Mouse (Mus musculus): ENCODE results near the gene Bank1.
A peak's percentile ranks its signal among the peaks of the same experiment; 100 is the strongest.

Gene Bank1

GRCm38 (mm10) chr3:136106452-136106851, 219.4 kb downstream of the Bank1 start:
- no peak for DNase-seq (ENCODE audit: low spot score in 2 of 2)

- DNase-seq (ENCODE audit: low spot score in 2 of 2): no peak
These were observed 222.5 kb downstream of the Bank1 start for GRCm38 (mm10) chr3:136103339-136103738.

DNA sequence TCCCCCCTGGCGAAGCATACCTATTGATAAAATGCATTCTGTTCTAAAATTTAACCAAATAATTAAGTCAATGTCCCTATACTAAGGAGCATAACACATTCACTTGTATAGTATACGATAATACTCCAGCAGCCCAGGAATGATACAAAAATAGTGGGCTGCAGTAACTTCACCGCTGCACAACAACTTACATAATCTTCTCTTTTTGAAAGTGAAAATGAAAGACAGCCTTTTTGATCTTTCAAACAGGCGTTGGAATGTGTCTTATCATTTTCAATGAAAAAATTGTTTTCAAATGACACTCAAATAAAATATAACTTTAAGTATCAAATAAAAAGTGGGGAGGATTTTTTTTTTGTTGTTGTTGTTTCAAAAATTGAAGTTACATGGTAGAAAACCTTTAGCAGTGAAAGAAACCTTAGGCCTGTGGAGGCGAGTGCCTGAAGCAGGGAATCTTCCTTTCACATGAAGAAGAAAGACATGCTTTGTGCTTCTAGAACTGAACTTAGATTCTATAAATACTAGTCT, 224.8 kb downstream of the Bank1 start:
- DNase-seq (ENCODE audit: low spot score in 2 of 2): no peak

GRCm38 (mm10) chr3:136100292-136100691, 225.6 kb downstream of the Bank1 start:
- peak in 1 of 2 experiments; percentile 23 for DNase-seq (ENCODE audit: low spot score in 2 of 2)

DNA sequence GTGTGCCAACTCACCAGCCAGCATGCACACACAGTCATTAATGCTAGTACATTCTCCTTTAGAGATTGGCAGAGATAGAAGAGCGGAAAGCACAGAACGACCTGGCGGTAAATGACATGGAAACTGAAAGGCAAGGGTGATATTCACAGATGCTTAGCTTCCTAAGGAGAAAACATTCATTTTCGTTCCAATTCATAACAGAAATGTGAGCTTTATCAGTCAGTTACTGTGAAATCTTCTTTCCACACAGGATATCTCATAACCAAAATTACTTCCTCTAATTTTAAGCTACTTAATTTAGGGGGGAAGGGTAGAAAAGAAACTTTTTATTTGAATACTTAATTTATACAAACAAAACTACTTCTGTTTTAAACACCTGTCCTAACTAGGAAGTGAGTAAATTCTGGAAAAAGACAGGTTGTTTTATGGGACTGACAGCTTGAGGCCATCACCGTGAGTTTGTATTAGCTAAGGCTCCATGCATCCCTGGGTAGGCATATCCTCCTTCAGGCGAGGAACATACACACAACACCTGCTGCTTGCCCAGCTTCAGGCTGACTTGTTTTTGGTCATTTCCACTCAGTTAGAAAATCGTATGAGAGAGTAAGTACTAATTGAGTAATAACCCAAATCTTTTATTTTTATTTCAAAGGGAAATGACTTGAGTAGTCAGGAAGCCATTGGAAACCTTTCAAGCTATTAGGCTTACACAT, 238.8 kb downstream of the Bank1 start:
- DNase-seq (ENCODE audit: low spot score in 2 of 2): no peak

DNA sequence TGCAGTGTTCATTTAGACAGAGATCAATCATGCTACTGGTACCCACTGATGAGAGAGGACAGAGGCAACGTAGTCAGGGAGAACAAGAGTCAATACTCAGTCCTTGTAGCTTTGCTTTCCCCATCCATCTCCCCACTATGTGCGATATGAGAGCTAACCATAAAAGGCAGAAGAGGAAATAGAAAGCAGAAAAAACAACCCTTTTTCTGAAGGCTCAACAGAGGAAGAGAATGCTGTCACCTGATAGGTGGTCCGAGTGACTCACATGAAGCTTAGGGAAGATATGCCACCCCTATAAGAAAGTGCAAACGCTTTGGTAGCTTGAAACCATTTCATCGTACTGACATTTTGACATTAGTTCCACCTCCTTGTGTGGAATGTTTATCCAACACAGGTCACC, 239.4 kb downstream of the Bank1 start:
- no peak for DNase-seq (ENCODE audit: low spot score in 2 of 2)

- no peak for DNase-seq (ENCODE audit: low spot score in 2 of 2)
These were observed 240.8 kb downstream of the Bank1 start for GRCm38 (mm10) chr3:136085077-136085476.

DNA sequence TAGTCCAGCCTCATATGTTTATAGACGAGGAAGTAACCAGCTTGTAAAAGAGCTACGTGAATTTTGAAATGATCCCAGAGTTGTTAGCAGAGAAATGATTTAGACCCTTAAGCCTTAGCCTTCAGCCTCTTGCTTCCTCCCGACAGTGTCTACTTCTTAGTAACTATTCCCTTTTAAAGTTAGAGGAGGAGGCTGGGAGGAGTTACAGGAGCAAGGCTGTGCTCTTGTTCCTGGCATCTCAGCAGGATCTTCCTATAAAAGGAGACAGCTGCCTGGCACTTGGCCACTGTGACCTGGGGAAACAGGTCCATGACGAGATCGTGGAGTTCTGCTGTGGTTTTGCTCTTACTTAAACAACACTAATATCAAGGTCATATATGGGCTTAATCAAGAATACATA, 241.8 kb downstream of the Bank1 start:
- DNase-seq (ENCODE audit: low spot score in 2 of 2): no peak

DNA sequence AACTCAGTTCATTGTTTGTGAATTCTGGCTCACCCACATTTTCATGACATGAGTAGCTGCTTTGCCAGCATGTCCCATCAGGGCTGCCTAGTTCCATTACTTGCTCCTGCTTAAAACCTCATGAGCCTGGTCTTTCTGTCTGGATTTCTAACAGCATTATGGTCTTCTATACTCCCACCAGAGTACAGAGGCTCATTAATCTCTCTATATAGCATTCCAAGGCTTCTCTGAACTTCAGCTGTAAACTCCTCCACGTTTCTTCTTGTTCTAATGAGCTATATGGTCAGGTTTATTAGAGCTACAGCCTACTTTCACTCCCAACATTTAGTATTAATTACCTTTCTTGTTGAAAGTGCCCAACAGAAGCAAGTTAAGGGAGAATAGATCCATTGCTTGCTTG, 244.6 kb downstream of the Bank1 start:
- DNase-seq (ENCODE audit: low spot score in 2 of 2): no peak

- DNase-seq (ENCODE audit: low spot score in 2 of 2): no peak
These were observed 247.3 kb downstream of the Bank1 start for GRCm38 (mm10) chr3:136078535-136078934.

DNA sequence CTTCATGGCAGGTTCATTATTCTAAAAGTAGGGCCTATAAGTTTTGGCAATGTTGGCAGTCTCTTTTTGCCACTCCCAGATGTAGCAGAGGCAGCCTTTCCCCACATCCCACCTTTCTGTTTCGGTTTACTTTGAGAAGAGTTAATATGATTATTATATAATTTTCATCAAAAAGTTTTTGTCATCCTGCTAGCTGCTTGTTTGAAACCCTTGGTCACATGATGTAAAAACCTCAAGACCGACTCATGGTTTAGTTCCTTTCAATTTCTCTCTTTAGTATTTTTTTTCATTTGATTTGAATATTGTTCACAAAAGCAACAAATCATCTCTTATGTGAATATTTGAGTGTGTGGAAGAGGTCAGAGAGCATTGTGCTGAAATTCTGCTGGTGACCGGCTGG, 255.5 kb downstream of the Bank1 start:
- DNase-seq (ENCODE audit: low spot score in 2 of 2): no peak

- no peak for DNase-seq (ENCODE audit: low spot score in 2 of 2)
These were observed 264.0 kb downstream of the Bank1 start for GRCm38 (mm10) chr3:136061907-136062306.

GRCm38 (mm10) chr3:136050635-136051034, 275.2 kb downstream of the Bank1 start:
- no peak for DNase-seq (ENCODE audit: low spot score in 2 of 2)

- DNase-seq (ENCODE audit: low spot score in 2 of 2): no peak
These were observed 275.7 kb downstream of the Bank1 start for GRCm38 (mm10) chr3:136050215-136050614.

DNA sequence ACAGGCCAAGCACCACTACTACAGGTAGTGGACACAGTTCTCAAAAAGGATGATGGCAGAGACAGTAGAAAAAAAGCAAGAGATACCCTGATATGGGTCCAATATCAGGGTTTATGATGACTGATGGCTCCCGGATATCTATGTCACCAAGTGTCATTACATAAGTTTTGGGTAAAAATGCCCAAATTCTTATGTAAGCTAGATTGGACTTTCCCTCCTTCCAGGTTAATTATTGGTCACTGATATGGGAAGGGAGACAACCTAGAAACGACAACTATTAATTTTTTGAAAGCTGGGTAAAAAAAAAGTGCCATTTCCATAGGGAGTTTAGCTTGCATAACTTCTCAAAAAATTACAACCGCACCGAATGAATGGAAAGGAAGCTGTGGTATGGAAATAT, 277.8 kb downstream of the Bank1 start:
- DNase-seq (ENCODE audit: low spot score in 2 of 2): no peak

GRCm38 (mm10) chr3:136045381-136045780, 280.5 kb downstream of the Bank1 start:
- peak in 1 of 2 experiments; percentile 48 for DNase-seq (ENCODE audit: low spot score in 2 of 2)

DNA sequence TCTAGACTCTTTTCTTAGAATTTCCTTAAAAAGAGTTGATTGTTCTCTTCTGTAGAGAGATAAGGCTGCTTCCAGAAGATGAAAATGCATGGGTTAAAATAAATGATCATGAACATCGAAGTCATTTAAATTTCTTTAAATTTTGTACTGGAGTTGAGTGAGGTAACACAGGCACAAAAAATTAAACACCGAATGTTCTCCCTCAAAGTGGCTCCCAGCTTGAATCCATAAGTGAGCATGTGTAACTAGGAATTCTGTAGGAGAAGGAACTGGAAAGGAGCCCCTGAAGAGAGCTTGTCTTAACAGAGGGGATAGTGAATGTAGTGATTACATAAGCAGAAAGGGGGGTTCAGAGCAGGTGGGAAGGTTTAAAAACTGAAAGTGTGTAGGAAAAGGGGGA, 285.8 kb downstream of the Bank1 start:
- no peak for DNase-seq (ENCODE audit: low spot score in 2 of 2)

GRCm38 (mm10) chr3:136039446-136039845, 286.4 kb downstream of the Bank1 start:
- peak in 1 of 2 experiments; percentile 43 for DNase-seq (ENCODE audit: low spot score in 2 of 2)

GRCm38 (mm10) chr3:136037254-136037653, 288.6 kb downstream of the Bank1 start:
- DNase-seq (ENCODE audit: low spot score in 2 of 2): no peak

DNA sequence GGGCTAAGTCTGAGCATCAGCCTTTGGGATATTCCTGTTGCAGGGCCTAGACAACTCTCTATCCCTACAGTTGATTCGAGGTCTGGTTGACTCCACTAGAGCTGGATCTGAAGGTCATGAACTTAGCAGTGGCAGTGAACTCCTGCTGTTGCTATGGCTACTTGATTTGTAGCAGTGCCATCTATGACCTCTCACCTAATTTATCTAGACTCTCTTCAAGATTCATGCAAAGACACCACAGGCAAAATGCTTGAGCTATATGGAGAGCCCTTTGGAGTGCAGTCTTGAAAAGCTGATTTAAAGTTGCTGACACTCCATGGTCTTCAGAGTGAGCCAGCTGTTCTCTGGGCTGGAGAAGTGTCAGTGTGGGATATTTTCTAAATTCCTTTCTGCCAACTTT, 290.1 kb downstream of the Bank1 start:
- DNase-seq (ENCODE audit: low spot score in 2 of 2): no peak

- DNase-seq (ENCODE audit: low spot score in 2 of 2): no peak
These were observed 301.0 kb downstream of the Bank1 start for GRCm38 (mm10) chr3:136024876-136025275.

- no peak for DNase-seq (ENCODE audit: low spot score in 2 of 2)
These were observed 308.3 kb downstream of the Bank1 start for GRCm38 (mm10) chr3:136017517-136017916.

- no peak for DNase-seq (ENCODE audit: low spot score in 2 of 2)
These were observed 315.2 kb downstream of the Bank1 start for GRCm38 (mm10) chr3:136010616-136011015.

GRCm38 (mm10) chr3:136007846-136008245, 318.0 kb downstream of the Bank1 start:
- peak; percentile 55 to 83 for DNase-seq (ENCODE audit: low spot score in 2 of 2)
